Mouse (Mus musculus): ENCODE measurements around the gene Trmt13. TPM values are rescaled to one million over a fixed set of nuclear protein-coding genes. Genes with fewer than 3 reads are reported as not detected.

Trmt13 gene
- polyA plus RNA-seq, 1 experiment from 2014 or later: 28.4 TPM

Other genes with a start within 250 kb of the Trmt13 start
- gene Cdc14a, start 190.6 kb downstream of the Trmt13 start, polyA plus RNA-seq (2015; fragmentation: Nextera tagmentation; extraction: Ambion mirVana): 9.1 and 9.2 TPM in 2 replicates
- gene Rtca, start 106.4 kb downstream of the Trmt13 start, polyA plus RNA-seq (2015; fragmentation: Nextera tagmentation; extraction: Ambion mirVana): 60.1 and 66.8 TPM in 2 replicates
- gene Dbt, start 101.5 kb downstream of the Trmt13 start, polyA plus RNA-seq (2015; fragmentation: Nextera tagmentation; extraction: Ambion mirVana): 22.2 and 27.9 TPM in 2 replicates
- 1.5 and 2.2 TPM in 2 replicates for gene Lrrc39, start 51.6 kb downstream of the Trmt13 start, polyA plus RNA-seq (2015; fragmentation: Nextera tagmentation; extraction: Ambion mirVana)
- 20.5 and 20.7 TPM in 2 replicates for gene Sass6, start 19.6 kb downstream of the Trmt13 start, polyA plus RNA-seq (2015; fragmentation: Nextera tagmentation; extraction: Ambion mirVana)
- gene Mfsd14a, start 48.1 kb upstream of the Trmt13 start, polyA plus RNA-seq (2015; fragmentation: Nextera tagmentation; extraction: Ambion mirVana): 79.5 and 86.6 TPM in 2 replicates
- gene Gm43191, start 66.7 kb upstream of the Trmt13 start, polyA plus RNA-seq (2015; fragmentation: Nextera tagmentation; extraction: Ambion mirVana): 0.61 TPM in 1 of 2 replicates, not detected in the other
- 21.5 and 22.3 TPM in 2 replicates for gene Slc35a3, start 98.2 kb upstream of the Trmt13 start, polyA plus RNA-seq (2015; fragmentation: Nextera tagmentation; extraction: Ambion mirVana)
- 13.8 and 14.0 TPM in 2 replicates for gene Agl, start 193.6 kb upstream of the Trmt13 start, polyA plus RNA-seq (2015; fragmentation: Nextera tagmentation; extraction: Ambion mirVana)
- gene Frrs1, start 244.9 kb upstream of the Trmt13 start, polyA plus RNA-seq (2015; fragmentation: Nextera tagmentation; extraction: Ambion mirVana): 34.5 and 40.5 TPM in 2 replicates